In the genomic region with DNA sequence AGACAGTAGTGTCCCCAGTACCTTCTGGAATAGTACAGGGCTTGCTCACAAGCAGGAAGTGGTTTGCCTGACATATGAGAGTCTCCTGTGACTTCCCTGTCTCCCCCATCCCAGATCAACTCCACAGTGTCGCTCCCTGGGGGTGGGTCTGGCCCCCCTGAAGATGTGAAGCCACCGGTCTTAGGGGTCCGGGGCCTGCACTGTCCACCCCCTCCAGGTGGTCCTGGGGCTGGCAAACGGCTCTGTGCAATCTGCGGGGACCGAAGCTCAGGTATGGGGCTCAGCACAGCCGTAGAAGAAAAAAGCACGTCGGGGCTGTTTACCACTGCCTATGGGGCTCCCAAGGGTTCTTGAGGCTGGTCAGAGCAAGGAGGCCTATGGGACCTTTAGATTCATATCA, we compare ENCODE assay signal across 8 mouse cellular contexts. TPM values are rescaled to one million over a fixed set of nuclear protein-coding genes. Genes with fewer than 3 reads are reported as not detected.
A peak's percentile ranks its signal among the peaks of the same experiment; 100 is the strongest.
DNase-seq lines count a peak whose midpoint lies in the region; ATAC-seq and TF ChIP-seq lines count a peak whose summit lies in the region.

No protein-coding gene starts in this region.

- no peak for DNase-seq in hindbrain, embryonic 11.5 days (ENCODE audit: low spot score)
- DNase-seq in CH12.LX (ENCODE audit: extremely low read depth): no peak
- DNase-seq in ovary, postnatal 36 days (ENCODE audit: low spot score): no peak
- no peak for DNase-seq in lung, adult 2 months
- DNase-seq in right cerebral cortex, postnatal 25 days: no peak

- no peak for TF ChIP-seq CTCF in CH12.LX (conservative IDR thresholded peaks at IDR 0.05 in 1 of 2, IDR thresholded peaks at IDR 0.05 in 1 of 2; ENCODE audit: low read depth in 2 of 2, low read length in 2 of 2)
- no peak for TF ChIP-seq CTCF in bone marrow macrophage, adult 2 months (IDR thresholded peaks at IDR 0.05; ENCODE audit: low read depth, low read length)
- TF ChIP-seq CTCF in lung, adult 2 months (IDR thresholded peaks at IDR 0.05; ENCODE audit: insufficient read depth, low read length): no peak

- peaks cover 32% of the 10 kb centered on the region for H3K79me2 ChIP-seq in CH12.LX (replicated peaks; ENCODE audit: control insufficient read depth, extremely low read depth, insufficient read depth, poor library complexity, severe bottlenecking)

- H3K36me3 ChIP-seq in hindbrain, embryonic 12.5 days: peaks cover 56% of the 10 kb centered on the region
- H3K36me3 ChIP-seq in hindbrain, embryonic 11.5 days (ENCODE audit: control insufficient read depth, insufficient read depth, low read length): peaks cover 5% of the 10 kb centered on the region; the same call in 1 of the 2 replicates
- peaks cover 51 to 71% of the 10 kb centered on the region in 2 experiments for H3K36me3 ChIP-seq in CH12.LX (replicated peaks in 1 of 2; ENCODE audit: control insufficient read depth in 1 of 2, insufficient read depth in 1 of 2, low read length in 1 of 2)
- H3K36me3 ChIP-seq in limb, embryonic 13.5 days: peaks cover 72% of the 10 kb centered on the region

- H3K4me1 ChIP-seq in hindbrain, embryonic 12.5 days: peaks cover 50% of the 10 kb centered on the region
- peaks cover 16% of the 10 kb centered on the region for H3K4me1 ChIP-seq in hindbrain, embryonic 11.5 days (replicated peaks; ENCODE audit: control insufficient read depth, insufficient read depth, low read length)
- peaks cover 18 to 39% of the 10 kb centered on the region in 2 experiments for H3K4me1 ChIP-seq in CH12.LX (ENCODE audit: control insufficient read depth in 1 of 2, insufficient read depth in 2 of 2)
- peaks cover 20% of the 10 kb centered on the region for H3K4me1 ChIP-seq in bone marrow macrophage, adult 2 months (ENCODE audit: control insufficient read depth, insufficient read depth, low read length)
- H3K4me1 ChIP-seq in limb, embryonic 13.5 days: peaks cover 49% of the 10 kb centered on the region
- peaks cover 11% of the 10 kb centered on the region for H3K4me1 ChIP-seq in lung, adult 2 months (ENCODE audit: control insufficient read depth, insufficient read depth, low read length)

- no peak for ATAC-seq in hindbrain, embryonic 12.5 days (ENCODE audit: low FRiP score)
- ATAC-seq in hindbrain, embryonic 11.5 days (ENCODE audit: low FRiP score): no peak
- no peak for ATAC-seq in limb, embryonic 13.5 days (ENCODE audit: low FRiP score, low read depth)

- in situ Hi-C loops in CH12.LX (cut with MboI; ENCODE audit: low pct_ligation_motif_present, low pct_unique_long_range_greater_than_20kb, low sequenced_read_pairs): no loop called here

- H3K27me3 ChIP-seq in hindbrain, embryonic 12.5 days: 0 out of 2 replicates have a peak, but pooled peaks cover 9% of the 10 kb centered on the region
- H3K27me3 ChIP-seq in hindbrain, embryonic 11.5 days (ENCODE audit: control insufficient read depth, insufficient read depth, low read length): no peaks in the 10 kb centered on the region
- H3K27me3 ChIP-seq in CH12.LX (replicated peaks): no peaks in the 10 kb centered on the region
- H3K27me3 ChIP-seq in limb, embryonic 13.5 days: peaks cover 13% of the 10 kb centered on the region

- H3K9ac ChIP-seq in hindbrain, embryonic 12.5 days: peak overlapping the region; percentile 98; the same call in 1 of the 2 replicates
- H3K9ac ChIP-seq in hindbrain, embryonic 11.5 days (ENCODE audit: low read depth, low read length): no peak overlapping the region
- H3K9ac ChIP-seq in CH12.LX (ENCODE audit: insufficient read depth, low read depth): peak overlapping the region; percentile 96
- peak overlapping the region; percentile 91 for H3K9ac ChIP-seq in limb, embryonic 13.5 days

- dilution Hi-C loops in CH12.LX (cut with MboI; ENCODE audit: extremely low pct_ligation_motif_present, extremely low pct_unique_long_range_greater_than_20kb, low sequenced_read_pairs): no loop called here

- peak overlapping the region; percentile 12; the same call in 1 of the 2 replicates for H3K27ac ChIP-seq in hindbrain, embryonic 12.5 days
- no peak overlapping the region for H3K27ac ChIP-seq in hindbrain, embryonic 11.5 days (ENCODE audit: low read depth, low read length)
- peak overlapping the region; percentile 27; the same call in 1 of the 2 replicates for H3K27ac ChIP-seq in CH12.LX (ENCODE audit: insufficient read depth, low read depth)
- H3K27ac ChIP-seq in bone marrow macrophage, adult 2 months (ENCODE audit: insufficient read depth, low read depth, low read length): peak overlapping the region; percentile 63
- 0 out of 2 replicates have a peak overlapping the region, but pooled peaks have one; percentile 1 for H3K27ac ChIP-seq in limb, embryonic 13.5 days

- no peaks in the 10 kb centered on the region for H3K9me3 ChIP-seq in hindbrain, embryonic 12.5 days (replicated peaks)
- H3K9me3 ChIP-seq in hindbrain, embryonic 11.5 days (ENCODE audit: control insufficient read depth, low read length): no peaks in the 10 kb centered on the region
- H3K9me3 ChIP-seq in CH12.LX (replicated peaks; ENCODE audit: low read length): no peaks in the 10 kb centered on the region
- no peaks in the 10 kb centered on the region for H3K9me3 ChIP-seq in limb, embryonic 13.5 days

- 91% methylated on average over 9 of the region's 9 CpGs for WGBS in hindbrain, embryonic 12.5 days
- 88% methylated on average over 9 of the region's 9 CpGs for WGBS in hindbrain, embryonic 11.5 days
- WGBS in limb, embryonic 13.5 days: 94% methylated on average over 9 of the region's 9 CpGs
- WGBS in lung, adult 2 months: 85% methylated on average over 9 of the region's 9 CpGs

- TF ChIP-seq RAD21 in CH12.LX (IDR thresholded peaks at IDR 0.05; ENCODE audit: low read depth, low read length): no peak

- 0 out of 2 replicates have a peak overlapping the region, but pooled peaks have one; percentile 95 for H3K4me3 ChIP-seq in hindbrain, embryonic 12.5 days
- no peak overlapping the region for H3K4me3 ChIP-seq in hindbrain, embryonic 11.5 days (ENCODE audit: low read depth, low read length)
- H3K4me3 ChIP-seq in CH12.LX (replicated peaks in 1 of 3; ENCODE audit: low read depth in 2 of 3, low read length in 2 of 3, poor library complexity in 1 of 3): peak overlapping the region; percentile 89 to 96 (median 90)
- peak overlapping the region; percentile 82 for H3K4me3 ChIP-seq in bone marrow macrophage, adult 2 months (ENCODE audit: insufficient read depth, low read length)
- H3K4me3 ChIP-seq in limb, embryonic 13.5 days: peak overlapping the region; percentile 85; the same call in 1 of the 2 replicates
- no peak overlapping the region for H3K4me3 ChIP-seq in lung, adult 2 months (replicated peaks; ENCODE audit: extremely low read depth, low read depth, low read length)

- no peak for TF ChIP-seq EP300 in CH12.LX (IDR thresholded peaks at IDR 0.05; ENCODE audit: low read length)

- TF ChIP-seq POLR2A in CH12.LX (IDR thresholded peaks at IDR 0.05; ENCODE audit: low read depth, low read length): no peak
- TF ChIP-seq POLR2A in bone marrow macrophage, adult 2 months (IDR thresholded peaks at IDR 0.05; ENCODE audit: borderline replicate concordance, low read depth, low read length): no peak
- TF ChIP-seq POLR2A in lung, adult 2 months (IDR thresholded peaks at IDR 0.05; ENCODE audit: borderline replicate concordance, extremely low read depth, low read depth, low read length): no peak

- peak overlapping the region; percentile 83 for H3K4me2 ChIP-seq in hindbrain, embryonic 12.5 days (replicated peaks)
- H3K4me2 ChIP-seq in hindbrain, embryonic 11.5 days (replicated peaks; ENCODE audit: low read depth, low read length): no peak overlapping the region
- peak overlapping the region; percentile 67 for H3K4me2 ChIP-seq in CH12.LX (ENCODE audit: insufficient read depth, low read depth, poor library complexity, severe bottlenecking)
- peak overlapping the region; percentile 91 for H3K4me2 ChIP-seq in limb, embryonic 13.5 days (replicated peaks)

RNA-seq across cellular contexts. Expression of gene Rxrb, which starts 1.8 kb away (rescaled TPM):
- polyA plus RNA-seq in hindbrain, embryonic 12.5 days (2016; fragmentation: Nextera tagmentation; extraction: Ambion mirVana): 64.9 and 68.3 TPM in 2 replicates
- 16.3 and 16.8 TPM in 2 replicates for polyA plus RNA-seq in hindbrain, embryonic 11.5 days (2014; fragmentation: Nextera tagmentation; extraction: Ambion mirVana)
- total RNA-seq in CH12.LX (2012; rRNA removed) (42.7 and 47.7 TPM in 2 replicates), CH12.LX (2014; rRNA removed) (27.0 and 27.4 TPM in 2 replicates)
- polyA plus RNA-seq in CH12.LX (2012; ENCODE audit: insufficient read length, low read depth): 36.9 and 41.4 TPM in 2 replicates
- 50.2 and 51.9 TPM in 2 replicates for polyA plus RNA-seq in bone marrow macrophage, adult 2 months (2012; ENCODE audit: insufficient read depth, insufficient read length, missing spikeins)
- 56.1 and 59.1 TPM in 2 replicates for polyA plus RNA-seq in limb, embryonic 13.5 days (2015; fragmentation: Nextera tagmentation; extraction: Ambion mirVana)
- 63.2 and 79.8 TPM in 2 replicates for polyA plus RNA-seq in lung, adult 2 months (2012; rRNA removed)

RNA-seq across cellular contexts. Expression of gene Slc39a7, which starts 2.0 kb away (rescaled TPM):
- 179 and 187 TPM in 2 replicates for polyA plus RNA-seq in hindbrain, embryonic 12.5 days (2016; fragmentation: Nextera tagmentation; extraction: Ambion mirVana)
- 75.9 and 80.3 TPM in 2 replicates for polyA plus RNA-seq in hindbrain, embryonic 11.5 days (2014; fragmentation: Nextera tagmentation; extraction: Ambion mirVana)
- total RNA-seq in CH12.LX (2012; rRNA removed): 116 and 160 TPM in 2 replicates
- total RNA-seq in CH12.LX (2014; rRNA removed): 96.8 and 97.2 TPM in 2 replicates
- polyA plus RNA-seq in CH12.LX (2012; ENCODE audit: insufficient read length, low read depth): 105 and 108 TPM in 2 replicates
- 62.3 and 70.1 TPM in 2 replicates for polyA plus RNA-seq in bone marrow macrophage, adult 2 months (2012; ENCODE audit: insufficient read depth, insufficient read length, missing spikeins)
- 237 and 244 TPM in 2 replicates for polyA plus RNA-seq in limb, embryonic 13.5 days (2015; fragmentation: Nextera tagmentation; extraction: Ambion mirVana)
- 161 and 183 TPM in 2 replicates for polyA plus RNA-seq in lung, adult 2 months (2012; rRNA removed)

RNA-seq across cellular contexts. Expression of gene H2-Ke6, which starts 5.6 kb away (rescaled TPM):
- 57.5 and 67.6 TPM in 2 replicates for polyA plus RNA-seq in hindbrain, embryonic 12.5 days (2016; fragmentation: Nextera tagmentation; extraction: Ambion mirVana)
- 50.5 and 54.8 TPM in 2 replicates for polyA plus RNA-seq in hindbrain, embryonic 11.5 days (2014; fragmentation: Nextera tagmentation; extraction: Ambion mirVana)
- total RNA-seq in CH12.LX (2012; rRNA removed) (44.8 and 47.1 TPM in 2 replicates), CH12.LX (2014; rRNA removed) (20.4 and 20.8 TPM in 2 replicates)
- polyA plus RNA-seq in CH12.LX (2012; ENCODE audit: insufficient read length, low read depth): 31.7 and 34.5 TPM in 2 replicates
- polyA plus RNA-seq in bone marrow macrophage, adult 2 months (2012; ENCODE audit: insufficient read depth, insufficient read length, missing spikeins): 64.2 and 78.0 TPM in 2 replicates
- 50.0 and 59.4 TPM in 2 replicates for polyA plus RNA-seq in limb, embryonic 13.5 days (2015; fragmentation: Nextera tagmentation; extraction: Ambion mirVana)
- 91.2 and 130 TPM in 2 replicates for polyA plus RNA-seq in lung, adult 2 months (2012; rRNA removed)

RNA-seq across cellular contexts. Expression of gene Col11a2, which starts 5.8 kb away (rescaled TPM):
- polyA plus RNA-seq in hindbrain, embryonic 12.5 days (2016; fragmentation: Nextera tagmentation; extraction: Ambion mirVana): 7.8 and 18.0 TPM in 2 replicates
- polyA plus RNA-seq in hindbrain, embryonic 11.5 days (2014; fragmentation: Nextera tagmentation; extraction: Ambion mirVana): 0.91 and 1.4 TPM in 2 replicates
- total RNA-seq in CH12.LX (2012; rRNA removed): 6.0 and 7.6 TPM in 2 replicates
- total RNA-seq in CH12.LX (2014; rRNA removed): 3.0 and 4.5 TPM in 2 replicates
- 5.8 and 7.2 TPM in 2 replicates for polyA plus RNA-seq in CH12.LX (2012; ENCODE audit: insufficient read length, low read depth)
- 0.51 and 0.61 TPM in 2 replicates for polyA plus RNA-seq in bone marrow macrophage, adult 2 months (2012; ENCODE audit: insufficient read depth, insufficient read length, missing spikeins)
- polyA plus RNA-seq in limb, embryonic 13.5 days (2015; fragmentation: Nextera tagmentation; extraction: Ambion mirVana): 46.3 and 56.6 TPM in 2 replicates
- polyA plus RNA-seq in lung, adult 2 months (2012; rRNA removed): 1.0 and 1.3 TPM in 2 replicates

RNA-seq across cellular contexts. Expression of gene Ring1, which starts 9.0 kb away (rescaled TPM):
- 28.2 and 29.7 TPM in 2 replicates for polyA plus RNA-seq in hindbrain, embryonic 12.5 days (2016; fragmentation: Nextera tagmentation; extraction: Ambion mirVana)
- polyA plus RNA-seq in hindbrain, embryonic 11.5 days (2014; fragmentation: Nextera tagmentation; extraction: Ambion mirVana): 5.9 and 6.3 TPM in 2 replicates
- total RNA-seq in CH12.LX (2012; rRNA removed) (8.6 and 11.9 TPM in 2 replicates), CH12.LX (2014; rRNA removed) (11.5 and 13.7 TPM in 2 replicates)
- 18.0 and 23.1 TPM in 2 replicates for polyA plus RNA-seq in CH12.LX (2012; ENCODE audit: insufficient read length, low read depth)
- polyA plus RNA-seq in bone marrow macrophage, adult 2 months (2012; ENCODE audit: insufficient read depth, insufficient read length, missing spikeins): 22.8 and 22.9 TPM in 2 replicates
- 19.1 and 19.8 TPM in 2 replicates for polyA plus RNA-seq in limb, embryonic 13.5 days (2015; fragmentation: Nextera tagmentation; extraction: Ambion mirVana)
- polyA plus RNA-seq in lung, adult 2 months (2012; rRNA removed): 40.7 and 53.6 TPM in 2 replicates

Comparison
In these comparisons a context has a peak if more than half of its experiments do, and no peak if none do; other contexts are left out.
1. H3K4me3 ChIP-seq: peak in hindbrain, embryonic 12.5 days (single experiment), CH12.LX (3 of 3), bone marrow macrophage, adult 2 months (single experiment) and limb, embryonic 13.5 days (single experiment); none in hindbrain, embryonic 11.5 days (single experiment) and lung, adult 2 months (single experiment).